Comparison of ENCODE assay signal across 9 mouse cellular contexts in the genomic region with DNA sequence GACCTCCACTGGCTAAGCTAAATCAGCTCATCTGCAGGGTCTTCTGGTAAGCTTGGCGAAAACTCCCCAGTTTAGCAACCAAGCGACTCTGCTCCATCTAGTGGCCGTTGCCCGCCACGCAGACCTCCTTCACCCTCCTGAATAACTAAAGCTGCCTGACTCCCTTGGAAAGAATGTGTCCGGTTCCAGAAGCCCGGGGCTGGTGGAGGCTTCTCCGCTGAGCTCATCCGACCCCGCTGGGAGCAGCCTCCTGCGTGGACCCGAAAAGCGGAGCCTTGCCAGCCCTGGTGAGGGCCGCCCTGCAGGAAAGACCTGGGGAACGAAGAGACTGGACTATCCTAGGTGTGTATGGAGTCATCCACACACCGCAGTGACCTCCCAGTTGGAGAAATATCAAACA.
DNase-seq lines count a peak whose midpoint lies in the region; ATAC-seq and TF ChIP-seq lines count a peak whose summit lies in the region.
"Had no signal": no experiment of that assay in that cellular context is flagged by ENCODE, and none has a peak within 500 bp of the region (broad histone marks: within the 10 kb centered on the region; RNA-seq: fewer than 3 reads in every experiment).

No protein-coding gene starts in this region.

- no peaks in the 10 kb centered on the region for H3K27me3 ChIP-seq in forebrain, embryonic 13.5 days
- no peaks in the 10 kb centered on the region for H3K27me3 ChIP-seq in lung, embryonic 14.5 days (ENCODE audit: insufficient read depth, low read length)
- H3K27me3 ChIP-seq in thymus, adult 2 months (ENCODE audit: control insufficient read depth, insufficient read depth, low read length) = no peaks in the 10 kb centered on the region

- peak; percentile 80 for DNase-seq in ES-CJ7 (ENCODE audit: low read depth, low spot score)
- DNase-seq in heart, postnatal 25 days (ENCODE audit: low spot score) = peak; percentile 33
- DNase-seq in layer of hippocampus, adult 2 months (ENCODE audit: low spot score in 2 of 2) = peak; percentile 52 to 63
- DNase-seq in lung, embryonic 14.5 days = peak; percentile 96
- DNase-seq in ovary, adult 18-20 months (ENCODE audit: low spot score) = peak; percentile 50
- peak; percentile 53 for DNase-seq in thymus, adult 2 months

- peak overlapping the region; percentile 65 for H3K4me2 ChIP-seq in forebrain, embryonic 13.5 days
- peak overlapping the region; percentile 68 for H3K4me2 ChIP-seq in lung, embryonic 14.5 days

- intact Hi-C loops in heart, postnatal 25 days (cut with DNase I) = loop anchor here (1.0 to 5.0 kb wide), 3 partner anchors 85 to 205 kb away; a partner anchor contains a TSS

- peak overlapping the region; percentile 58; the same call in 1 of the 2 replicates for H3K9ac ChIP-seq in forebrain, embryonic 13.5 days
- H3K9ac ChIP-seq in lung, embryonic 14.5 days = peak overlapping the region; percentile 17; the same call in 1 of the 2 replicates

- peaks cover 8% of the 10 kb centered on the region for H3K4me1 ChIP-seq in forebrain, embryonic 13.5 days
- no peaks in the 10 kb centered on the region for H3K4me1 ChIP-seq in lung, embryonic 14.5 days (ENCODE audit: insufficient read depth)
- H3K4me1 ChIP-seq in thymus, adult 2 months (replicated peaks; ENCODE audit: control insufficient read depth, insufficient read depth, low read length) = peaks cover 16% of the 10 kb centered on the region

- TF ChIP-seq POLR2A in thymus, adult 2 months (IDR thresholded peaks at IDR 0.05; ENCODE audit: control insufficient read depth, extremely low read depth, insufficient read depth, low read length, poor library complexity) = no peak

- H3K36me3 ChIP-seq in forebrain, embryonic 13.5 days (ENCODE audit: poor library complexity, severe bottlenecking) = no peaks in the 10 kb centered on the region
- 0 out of 2 replicates have a peak, but pooled peaks cover 6% of the 10 kb centered on the region for H3K36me3 ChIP-seq in lung, embryonic 14.5 days (ENCODE audit: insufficient read depth)
- H3K36me3 ChIP-seq in thymus, adult 2 months (ENCODE audit: control insufficient read depth, insufficient read depth, low read length) = no peaks in the 10 kb centered on the region

- H3K27ac ChIP-seq in forebrain, embryonic 13.5 days = no peak overlapping the region; the same call in 1 of the 2 replicates
- no peak overlapping the region for H3K27ac ChIP-seq in layer of hippocampus, adult 2 months
- H3K27ac ChIP-seq in lung, embryonic 14.5 days (ENCODE audit: low read depth) = no peak overlapping the region
- no peak overlapping the region for H3K27ac ChIP-seq in thymus, adult 2 months (ENCODE audit: control insufficient read depth, insufficient read depth, low read length)
- H3K27ac ChIP-seq: macrophage had no signal

- peak; percentile 88 for ATAC-seq in cerebellum, adult (ENCODE audit: insufficient number of reproducible peaks, low FRiP score, low TSS enrichment)
- ATAC-seq in forebrain, embryonic 13.5 days = peak; percentile 85
- ATAC-seq in lung, embryonic 14.5 days (ENCODE audit: insufficient read depth) = peak; percentile 92

- TF ChIP-seq CTCF in layer of hippocampus, adult 2 months (conservative IDR thresholded peaks at IDR 0.05) = peak; percentile 78
- peak; percentile 89 for TF ChIP-seq CTCF in lung, embryonic 14.5 days (IDR thresholded peaks at IDR 0.05; ENCODE audit: low read depth)
- TF ChIP-seq CTCF in thymus, adult 2 months (IDR thresholded peaks at IDR 0.05; ENCODE audit: borderline replicate concordance, control insufficient read depth, extremely low read depth, insufficient read depth, low read length, poor library complexity) = peak; percentile 75; the same call in 1 of the 2 replicates

- peak overlapping the region; percentile 26 for H3K4me3 ChIP-seq in forebrain, embryonic 13.5 days
- peak overlapping the region; percentile 50 for H3K4me3 ChIP-seq in layer of hippocampus, adult 2 months
- peak overlapping the region; percentile 21 for H3K4me3 ChIP-seq in lung, embryonic 14.5 days (ENCODE audit: low read depth, low read length)
- 0 out of 2 replicates have a peak overlapping the region, but pooled peaks have one; percentile 12 for H3K4me3 ChIP-seq in thymus, adult 2 months (ENCODE audit: control insufficient read depth, insufficient read depth, low read length)

- 3% methylated on average over 16 of the region's 16 CpGs for WGBS in forebrain, embryonic 13.5 days
- WGBS in lung, embryonic 14.5 days = 3% methylated on average over 16 of the region's 16 CpGs
- WGBS in thymus, adult 2 months = 6% methylated on average over 16 of the region's 16 CpGs

- no peaks in the 10 kb centered on the region for H3K9me3 ChIP-seq in forebrain, embryonic 13.5 days (replicated peaks)
- no peaks in the 10 kb centered on the region for H3K9me3 ChIP-seq in lung, embryonic 14.5 days (ENCODE audit: low read depth, low read length)

Comparison
In these comparisons a context has a peak if more than half of its experiments do, and no peak if none do; other contexts are left out.
1. DNase-seq: peak in every context shown above with its lines; median percentile 96 in lung, embryonic 14.5 days; 80 in ES-CJ7; 58 in layer of hippocampus, adult 2 months; 53 in thymus, adult 2 months; 50 in ovary, adult 18-20 months; 33 in heart, postnatal 25 days.